Mouse (Mus musculus) neural tube, embryonic 15.5 days (tissue): ENCODE results near the gene Dennd2d. TPM values are rescaled to one million over a fixed set of nuclear protein-coding genes. Genes with fewer than 3 reads are reported as not detected.

Source experiments
- ATAC-seq: fragments of 200-750 bp; cut with Nextera tagmentation; 2 replicates; pipeline ENCODE4 v1.8.0; 2017; ENCODE audit warnings: mild to moderate bottlenecking, moderate TSS enrichment, moderate library complexity; ENCODE audit not compliant: low FRiP score
- H3K27ac ChIP-seq: fragments of 300-500 bp; sonication (generic); replicated peaks from 2 replicates; pipeline ENCODE4 v1.5.1; 2015; ENCODE audit warnings: mild to moderate bottlenecking, inconsistent platforms
- H3K27me3 ChIP-seq: fragments of 300-500 bp; sonication (generic); replicated peaks from 2 replicates; pipeline ENCODE4 v1.6.1; 2015; ENCODE audit warnings: inconsistent platforms
- H3K36me3 ChIP-seq: fragments of 300-500 bp; sonication (generic); 2 replicates; pipeline ENCODE4 v1.6.1; 2015; ENCODE audit warnings: inconsistent platforms
- H3K4me1 ChIP-seq: fragments of 300-500 bp; sonication (generic); 2 replicates; pipeline ENCODE4 v1.6.1; 2015; ENCODE audit warnings: inconsistent platforms
- H3K4me2 ChIP-seq: fragments of 300-500 bp; sonication (generic); 2 replicates; pipeline ENCODE4 v1.6.1; 2015; ENCODE audit warnings: inconsistent platforms, mild to moderate bottlenecking, moderate library complexity
- H3K4me3 ChIP-seq: fragments of 300-500 bp; sonication (generic); replicated peaks from 2 replicates; pipeline ENCODE4 v1.5.1; 2015; ENCODE audit warnings: mild to moderate bottlenecking, inconsistent platforms
- H3K9ac ChIP-seq: fragments of 300-500 bp; sonication (generic); replicated peaks from 2 replicates; pipeline ENCODE4 v1.6.1; 2015; ENCODE audit warnings: mild to moderate bottlenecking, inconsistent platforms
- H3K9me3 ChIP-seq: fragments of 300-500 bp; sonication (generic); replicated peaks from 2 replicates; pipeline ENCODE4 v1.6.1; 2016; ENCODE audit warnings: inconsistent platforms
- WGBS: fragments of 180-500 bp; shearing (Covaris S2); methylation state at CpG from one replicate; pipeline ENCODE4 v1.1.7; 2015; ENCODE audit warnings: mixed read lengths; 5-methylcytosine and 5-hydroxymethylcytosine counted together
- polyA plus RNA-seq: library from polyadenylated mRNA; unstranded; fragments of >200 nt; fragmentation: Nextera tagmentation; extraction: Ambion mirVana; gene quantifications from 2 replicates; pipeline ENCODE4 v1.2.1, GENCODE M21; 2015

Gene Dennd2d
- polyA plus RNA-seq, 1 experiment from 2014 or later = 0.52 TPM

DNA sequence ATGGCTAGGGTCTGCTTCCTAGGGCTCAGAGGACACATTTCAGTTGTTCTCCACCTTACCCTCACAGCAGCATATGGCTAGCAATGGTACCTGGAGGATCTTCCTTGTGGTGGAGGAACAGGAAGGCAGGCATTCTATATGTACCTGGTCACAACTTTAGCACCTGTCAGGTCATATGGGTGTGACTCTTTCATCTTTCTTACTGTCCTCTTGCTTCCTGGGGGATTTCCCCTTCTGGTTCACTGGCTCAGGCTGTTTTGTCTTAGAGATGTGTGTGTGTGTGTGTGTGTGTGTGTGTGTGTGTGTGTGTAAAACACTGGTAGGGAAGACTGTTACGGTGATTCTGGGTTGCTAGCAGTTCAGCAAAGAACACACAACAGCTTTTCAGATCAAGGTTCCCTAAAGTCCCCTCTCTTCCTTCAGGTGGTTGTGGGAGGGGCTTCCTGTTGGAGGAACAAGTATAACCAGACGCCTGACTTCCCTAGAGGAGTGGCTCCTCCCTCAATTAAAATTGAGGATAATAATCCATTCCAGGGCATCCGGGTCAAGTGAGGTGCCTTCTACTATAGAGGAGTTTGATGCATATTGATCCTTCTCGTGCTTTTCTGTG lies 1.7 kb downstream of the Dennd2d start:
- Histone ChIP-seq H3K27me3 (peaks cover 12% of the 10 kb centered on the region), H3K4me1 (peaks cover 10% of the 10 kb centered on the region), H3K4me3 (no peak overlapping the region), H3K9me3 (no peaks in the 10 kb centered on the region), H3K36me3 (no peaks in the 10 kb centered on the region), H3K27ac (no peak overlapping the region), H3K9ac (no peak overlapping the region), H3K4me2 (no peak overlapping the region)
- WGBS = 80% methylated on average over 4 of the region's 4 CpGs
- ATAC-seq = no peak

DNA sequence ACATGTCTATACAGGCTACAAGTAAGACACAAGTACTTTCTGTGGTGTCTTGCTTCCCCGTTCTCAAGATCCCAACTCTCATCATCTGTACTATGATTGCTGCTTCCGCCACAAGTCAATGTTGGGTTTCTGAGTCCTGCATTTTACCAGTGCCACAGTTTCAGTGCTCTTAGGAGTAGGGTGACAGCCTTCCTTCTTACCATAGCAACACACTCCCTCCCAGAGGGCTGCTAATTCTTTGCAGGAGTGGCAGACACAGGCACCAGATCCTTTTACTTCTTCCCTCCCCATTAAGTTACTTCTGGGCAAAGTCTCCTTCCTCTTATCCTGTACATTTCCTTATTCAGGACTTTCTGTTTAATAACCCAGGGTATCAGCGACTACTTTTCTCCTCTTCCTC lies 2.7 kb downstream of the Dennd2d start:
- no peaks in the 10 kb centered on the region for H3K9me3 ChIP-seq
- no peak overlapping the region for H3K9ac ChIP-seq
- peaks cover 10% of the 10 kb centered on the region for H3K4me1 ChIP-seq
- ATAC-seq = no peak
- H3K4me2 ChIP-seq = no peak overlapping the region
- H3K27ac ChIP-seq = no peak overlapping the region
- WGBS = 93% methylated on average over 3 of the region's 3 CpGs
- no peak overlapping the region for H3K4me3 ChIP-seq
- peaks cover 12% of the 10 kb centered on the region for H3K27me3 ChIP-seq
- no peaks in the 10 kb centered on the region for H3K36me3 ChIP-seq

DNA sequence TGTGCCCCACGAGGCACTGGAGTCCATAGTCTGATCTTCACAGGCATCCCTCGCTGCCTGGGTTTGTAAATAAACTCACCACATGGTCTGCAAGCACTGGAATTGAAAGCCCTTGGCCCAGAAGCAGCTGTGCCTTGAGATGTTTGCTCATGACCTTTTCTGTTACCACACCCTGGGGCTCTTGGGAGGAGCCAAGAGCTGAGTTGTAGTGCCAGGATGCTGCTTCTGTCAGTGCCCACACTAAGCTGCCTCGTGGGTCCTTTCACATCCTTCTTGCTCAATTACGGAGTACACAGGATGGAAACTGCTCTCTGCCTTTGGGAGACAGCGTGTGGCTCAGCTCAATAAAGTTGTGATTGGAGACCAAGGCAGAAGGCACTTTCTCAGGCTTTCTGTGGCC lies 3.6 kb downstream of the Dennd2d start:
- Histone ChIP-seq H3K9me3 (no peaks in the 10 kb centered on the region), H3K4me2 (no peak overlapping the region), H3K27ac (no peak overlapping the region), H3K27me3 (peaks cover 12% of the 10 kb centered on the region), H3K4me3 (no peak overlapping the region), H3K4me1 (peaks cover 10% of the 10 kb centered on the region), H3K36me3 (no peaks in the 10 kb centered on the region), H3K9ac (no peak overlapping the region)
- ATAC-seq = no peak
- 76% methylated on average over 5 of the region's 5 CpGs for WGBS

DNA sequence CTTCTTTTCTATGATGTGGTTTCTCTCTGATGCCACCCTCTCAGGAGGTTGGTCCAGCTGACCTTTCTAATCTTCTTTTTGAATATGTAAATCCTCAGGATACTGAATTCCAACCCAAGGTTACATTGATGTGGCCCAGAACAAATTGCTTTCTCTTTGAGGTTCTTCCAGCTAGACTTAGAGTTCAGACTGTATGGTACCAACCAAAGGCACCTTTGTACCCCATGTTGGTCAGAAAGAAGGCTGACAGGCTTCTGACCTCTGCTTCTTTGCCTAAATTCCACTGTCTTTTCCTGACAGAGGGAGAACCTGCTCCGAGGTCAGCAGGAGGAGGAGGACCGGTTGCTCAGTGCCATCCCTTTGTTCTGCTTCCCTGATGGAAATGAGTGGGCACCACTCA lies 5.3 kb downstream of the Dennd2d start:
- no peak overlapping the region for H3K27ac ChIP-seq
- no peaks in the 10 kb centered on the region for H3K27me3 ChIP-seq
- peaks cover 4% of the 10 kb centered on the region for H3K4me1 ChIP-seq
- no peak overlapping the region for H3K9ac ChIP-seq
- H3K4me2 ChIP-seq = no peak overlapping the region
- WGBS = 85% methylated on average over 2 of the region's 2 CpGs
- no peaks in the 10 kb centered on the region for H3K36me3 ChIP-seq
- no peak overlapping the region for H3K4me3 ChIP-seq
- no peak for ATAC-seq
- H3K9me3 ChIP-seq = no peaks in the 10 kb centered on the region

DNA sequence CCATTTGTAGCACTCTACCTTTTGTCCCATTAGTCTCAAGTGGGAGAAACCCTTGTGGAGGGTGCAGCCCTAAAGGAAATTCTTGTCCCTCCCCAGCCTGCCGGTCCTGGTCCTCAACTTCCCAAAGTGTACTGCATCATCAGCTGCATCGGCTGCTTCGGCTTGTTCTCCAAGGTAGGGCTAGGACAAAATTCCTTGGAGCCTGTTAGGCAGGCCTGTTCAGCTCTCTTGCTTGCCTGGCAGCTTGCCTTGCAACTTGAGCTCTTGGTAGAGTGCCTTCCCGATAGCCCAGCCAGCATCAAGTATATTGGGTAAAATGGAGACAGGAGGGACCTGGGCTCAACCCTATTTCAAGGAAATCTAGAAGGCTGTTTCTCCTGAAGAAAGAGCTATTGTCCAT lies 8.0 kb downstream of the Dennd2d start:
- 95% methylated on average over 4 of the region's 4 CpGs for WGBS
- Histone ChIP-seq H3K4me2 (no peak overlapping the region), H3K4me1 (no peaks in the 10 kb centered on the region), H3K4me3 (no peak overlapping the region), H3K9me3 (no peaks in the 10 kb centered on the region), H3K36me3 (no peaks in the 10 kb centered on the region), H3K27ac (no peak overlapping the region), H3K9ac (no peak overlapping the region), H3K27me3 (no peaks in the 10 kb centered on the region)
- ATAC-seq = no peak

DNA sequence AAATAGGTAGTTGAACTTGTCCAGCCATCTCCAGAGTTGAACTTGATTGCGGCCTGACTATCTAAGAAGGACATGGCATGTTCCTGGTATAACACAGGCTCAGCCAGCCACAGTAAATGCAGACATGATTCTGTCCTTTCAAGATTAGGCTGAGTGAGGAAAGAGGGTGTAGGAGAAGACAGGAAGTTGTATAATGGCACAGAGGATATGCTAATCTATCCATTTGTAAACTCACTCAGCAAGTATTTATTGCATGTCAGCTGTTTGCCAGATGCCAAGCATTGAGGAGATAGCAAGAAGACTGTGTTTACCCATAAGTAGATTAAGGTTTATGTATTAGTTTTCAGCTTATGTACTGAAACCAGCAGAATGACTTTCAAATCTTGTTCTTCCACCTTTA lies 10.5 kb downstream of the Dennd2d start:
- Histone ChIP-seq H3K4me3 (no peak overlapping the region), H3K4me1 (no peaks in the 10 kb centered on the region), H3K27ac (no peak overlapping the region), H3K4me2 (no peak overlapping the region), H3K9ac (no peak overlapping the region), H3K36me3 (no peaks in the 10 kb centered on the region), H3K9me3 (no peaks in the 10 kb centered on the region), H3K27me3 (no peaks in the 10 kb centered on the region)
- WGBS = 97% methylated on average over 1 of the region's 1 CpGs
- ATAC-seq = no peak

DNA sequence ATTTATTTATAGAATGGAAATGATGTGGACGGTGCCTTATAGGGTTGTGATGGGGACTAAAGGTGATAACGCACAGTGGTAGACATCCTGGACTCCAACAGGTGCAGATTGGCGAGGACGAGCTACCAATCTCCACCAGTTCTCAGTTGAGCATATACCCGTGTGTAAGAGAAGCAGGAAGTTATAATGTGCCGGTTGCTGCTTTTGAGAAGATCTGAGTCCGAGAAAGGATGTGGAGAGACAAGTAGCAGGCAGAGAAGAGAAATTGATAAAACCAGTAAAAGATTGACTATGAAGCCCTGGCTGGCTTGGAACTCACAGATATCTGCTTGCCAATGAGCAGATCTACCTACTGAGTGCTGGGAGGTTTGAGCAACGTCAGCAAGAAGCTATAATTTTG lies 11.0 kb downstream of the Dennd2d start:
- no peaks in the 10 kb centered on the region for H3K9me3 ChIP-seq
- no peak overlapping the region for H3K9ac ChIP-seq
- no peak overlapping the region for H3K4me2 ChIP-seq
- no peak overlapping the region for H3K27ac ChIP-seq
- no peak for ATAC-seq
- no peaks in the 10 kb centered on the region for H3K27me3 ChIP-seq
- H3K4me1 ChIP-seq = no peaks in the 10 kb centered on the region
- no peak overlapping the region for H3K4me3 ChIP-seq
- 91% methylated on average over 8 of the region's 8 CpGs for WGBS
- no peaks in the 10 kb centered on the region for H3K36me3 ChIP-seq

DNA sequence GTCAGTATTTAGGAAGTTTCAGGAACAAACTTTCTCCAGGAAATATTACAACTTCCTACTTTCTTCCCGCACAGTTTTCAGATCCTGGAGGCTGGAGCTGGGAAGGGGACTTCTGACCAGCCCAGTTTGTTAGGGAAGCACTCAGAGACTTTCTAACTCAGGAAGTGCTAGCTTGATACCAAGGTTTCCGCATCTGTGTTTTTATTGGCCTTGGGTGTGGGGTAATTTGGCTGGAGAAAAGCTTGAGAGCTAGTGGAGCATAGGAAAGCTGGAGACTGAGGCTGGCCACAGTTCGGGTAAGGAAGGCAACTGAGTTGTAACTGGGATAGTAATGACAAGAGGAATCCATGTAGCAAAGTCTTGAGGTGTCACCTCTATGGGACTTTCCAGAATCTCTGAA lies 11.7 kb downstream of the Dennd2d start:
- Histone ChIP-seq H3K4me1 (no peaks in the 10 kb centered on the region), H3K36me3 (no peaks in the 10 kb centered on the region), H3K4me2 (no peak overlapping the region), H3K9me3 (no peaks in the 10 kb centered on the region), H3K9ac (no peak overlapping the region), H3K4me3 (no peak overlapping the region), H3K27me3 (no peaks in the 10 kb centered on the region), H3K27ac (no peak overlapping the region)
- 78% methylated on average over 3 of the region's 3 CpGs for WGBS
- ATAC-seq = no peak

DNA sequence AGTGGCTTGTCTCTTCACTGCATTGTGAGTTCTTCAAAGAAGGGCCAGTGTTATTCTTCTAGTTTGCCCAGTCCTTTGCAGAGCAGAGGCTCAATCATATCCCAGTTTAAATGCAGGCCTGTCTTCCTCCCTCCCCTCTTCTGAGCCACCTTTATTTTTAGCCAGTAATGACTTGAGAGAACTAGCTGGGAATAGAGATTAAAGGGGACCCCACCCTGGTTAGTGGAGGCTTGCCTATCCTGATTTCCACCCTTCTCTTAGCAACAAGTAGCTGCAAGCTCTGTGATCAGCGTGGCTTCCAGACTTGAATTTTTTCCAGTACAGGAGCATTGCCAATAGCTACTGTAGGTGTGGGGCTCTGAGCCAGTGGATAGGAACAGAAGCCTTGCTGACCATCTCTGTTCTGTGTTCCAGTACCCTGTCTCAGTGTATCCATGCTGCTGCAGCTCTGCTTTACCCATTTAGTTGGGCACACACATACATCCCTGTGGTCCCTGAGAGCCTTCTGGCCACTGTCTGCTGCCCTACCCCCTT lies 12.3 kb downstream of the Dennd2d start:
- no peaks in the 10 kb centered on the region for H3K4me1 ChIP-seq
- ATAC-seq = no peak

DNA sequence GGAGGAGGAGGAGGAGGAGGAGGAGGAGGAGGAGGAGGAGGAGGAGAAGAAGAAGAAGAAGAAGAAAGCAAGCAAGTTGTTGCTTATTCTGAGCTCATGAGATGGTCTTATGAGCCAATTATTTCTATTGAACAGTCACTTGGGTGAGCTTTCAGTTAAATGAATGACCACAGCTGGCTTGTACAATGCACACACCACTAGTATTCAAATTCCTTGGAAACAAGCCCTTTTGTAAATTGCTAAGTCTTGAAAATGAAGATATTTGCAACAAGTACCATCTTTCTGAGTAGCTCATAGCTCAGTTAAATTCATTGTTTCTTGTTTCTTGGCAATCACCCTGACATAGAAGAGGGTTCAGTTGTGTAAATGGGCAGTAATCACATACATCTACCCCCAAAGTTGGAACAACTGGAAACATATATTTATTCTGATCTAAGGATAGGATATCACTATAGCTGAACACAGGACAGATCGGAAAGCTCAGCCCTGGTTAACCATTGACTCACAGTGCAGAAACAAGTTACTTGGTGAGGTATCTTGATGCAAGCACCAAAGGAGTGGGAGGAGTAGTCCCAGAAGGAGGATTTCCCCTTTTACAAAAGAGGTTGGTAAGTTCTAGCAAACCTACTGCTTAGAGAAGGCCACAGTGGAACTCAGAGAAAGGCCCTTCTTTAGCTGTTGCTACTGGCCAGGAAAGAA lies 13.3 kb downstream of the Dennd2d start:
- H3K4me2 ChIP-seq = no peak overlapping the region
- no peaks in the 10 kb centered on the region for H3K4me1 ChIP-seq
- H3K27me3 ChIP-seq = no peaks in the 10 kb centered on the region
- peaks cover 6% of the 10 kb centered on the region for H3K36me3 ChIP-seq
- H3K4me3 ChIP-seq = no peak overlapping the region
- WGBS = 92% methylated on average over 1 of the region's 1 CpGs
- ATAC-seq = no peak
- no peak overlapping the region for H3K27ac ChIP-seq
- H3K9ac ChIP-seq = no peak overlapping the region
- no peaks in the 10 kb centered on the region for H3K9me3 ChIP-seq

More for the DNA sequence above, 12.3 kb downstream of the Dennd2d start:
- Histone ChIP-seq H3K9ac (no peak overlapping the region), H3K4me2 (no peak overlapping the region), H3K27me3 (no peaks in the 10 kb centered on the region), H3K27ac (no peak overlapping the region), H3K9me3 (no peaks in the 10 kb centered on the region), H3K4me3 (no peak overlapping the region), H3K36me3 (no peaks in the 10 kb centered on the region)
- WGBS = 83% methylated on average over 1 of the region's 1 CpGs

DNA sequence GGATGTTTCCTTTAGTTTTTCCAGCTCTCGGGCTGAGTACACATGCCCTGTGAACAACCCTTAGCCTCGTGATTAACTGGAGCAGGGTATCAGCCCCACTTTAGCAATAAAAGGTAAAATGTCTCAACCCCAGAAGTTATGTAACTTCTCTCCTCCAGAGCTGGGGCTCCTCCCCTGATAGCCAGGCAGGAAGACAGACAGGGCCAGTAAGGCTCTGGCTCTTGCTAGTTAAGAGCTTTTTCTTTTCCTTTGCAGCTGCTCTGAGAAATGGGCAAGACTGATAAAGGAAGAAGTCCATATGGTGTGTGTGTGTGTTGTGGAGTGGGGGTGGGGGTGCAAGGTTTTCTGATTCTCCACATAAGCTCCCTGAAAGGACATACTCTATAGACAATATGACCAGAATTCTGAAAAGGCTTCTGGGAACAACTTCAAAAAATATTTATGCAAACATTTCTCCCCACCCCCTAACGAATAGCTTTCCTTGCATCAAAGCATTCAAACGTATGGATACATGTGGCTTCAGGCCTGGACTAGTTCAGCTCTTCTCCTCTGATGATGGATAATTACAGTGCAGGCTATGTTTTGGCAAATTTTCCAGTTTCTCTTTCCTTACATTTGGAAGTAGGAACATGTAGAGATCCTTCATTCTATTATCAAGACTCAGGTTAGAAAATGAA lies 14.0 kb downstream of the Dennd2d start:
- Histone ChIP-seq H3K27me3 (no peaks in the 10 kb centered on the region), H3K36me3 (peaks cover 8% of the 10 kb centered on the region), H3K9ac (no peak overlapping the region), H3K4me2 (no peak overlapping the region), H3K27ac (no peak overlapping the region), H3K4me3 (no peak overlapping the region), H3K9me3 (no peaks in the 10 kb centered on the region), H3K4me1 (no peaks in the 10 kb centered on the region)
- 77% methylated on average over 4 of the region's 4 CpGs for WGBS
- ATAC-seq = no peak

DNA sequence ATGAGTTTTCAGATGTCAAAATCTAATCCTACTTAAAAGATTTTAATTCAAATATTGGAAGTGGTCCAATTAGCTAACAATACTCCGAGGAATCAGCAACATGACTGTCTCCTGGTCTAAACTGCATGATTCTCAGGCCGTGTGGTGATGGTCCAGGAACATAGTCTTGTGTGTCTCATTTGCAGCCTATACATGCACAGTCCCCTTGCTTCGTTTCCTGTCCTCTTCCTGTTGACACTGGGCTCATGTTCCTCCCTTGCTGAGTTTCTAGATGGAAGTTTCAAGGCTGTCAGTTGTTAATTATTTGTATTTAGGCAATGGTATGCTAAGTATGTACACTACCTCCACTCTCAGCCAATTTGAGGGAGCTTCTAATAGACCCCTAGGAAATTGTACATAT lies 14.8 kb downstream of the Dennd2d start:
- no peaks in the 10 kb centered on the region for H3K9me3 ChIP-seq
- H3K4me2 ChIP-seq = no peak overlapping the region
- no peak overlapping the region for H3K4me3 ChIP-seq
- H3K27ac ChIP-seq = no peak overlapping the region
- no peaks in the 10 kb centered on the region for H3K4me1 ChIP-seq
- no peak overlapping the region for H3K9ac ChIP-seq
- peaks cover 8% of the 10 kb centered on the region for H3K36me3 ChIP-seq
- H3K27me3 ChIP-seq = no peaks in the 10 kb centered on the region
- WGBS = 83% methylated on average over 3 of the region's 3 CpGs
- ATAC-seq = no peak
